Mouse (Mus musculus) C2C12 (cell line): ENCODE results near the gene Fgf4. TPM values are rescaled to one million over a fixed set of nuclear protein-coding genes. Genes with fewer than 3 reads are reported as not detected.

ENCODE experiments used
- H3K27me3 ChIP-seq: one replicate; pipeline ENCODE4 v1.6.1; 2011; ENCODE audit not compliant: control insufficient read depth, insufficient read depth, insufficient read length
- H3K36me3 ChIP-seq: one replicate; pipeline ENCODE4 v1.6.1; 2011; ENCODE audit not compliant: control insufficient read depth, insufficient read depth
- H3K4me3 ChIP-seq: one replicate; pipeline ENCODE4 v1.5.1; 2011; ENCODE audit warnings: mild to moderate bottlenecking, control low read depth; ENCODE audit not compliant: poor library complexity, insufficient read depth, severe bottlenecking
- H3K79me2 ChIP-seq: one replicate; pipeline ENCODE4 v1.6.1; 2011; ENCODE audit not compliant: control insufficient read depth, insufficient read depth
- H3K79me3 ChIP-seq: one replicate; pipeline ENCODE4 v1.6.1; 2011; ENCODE audit warnings: low read depth, control low read depth
- H3ac ChIP-seq: one replicate; pipeline ENCODE3; 2011; ENCODE audit warnings: low read depth; ENCODE audit not compliant: control insufficient read depth, insufficient read length
- CEBPB ChIP-seq: IDR thresholded peaks from one replicate; pipeline ENCODE4 v1.6.1; 2011; ENCODE audit warnings: low read depth, mild to moderate bottlenecking, control low read depth, moderate library complexity
- CTCF ChIP-seq: IDR thresholded peaks from one replicate; pipeline ENCODE4 v1.5.1; 2011; ENCODE audit not compliant: control insufficient read depth, insufficient read depth, insufficient read length
- FOSL1 ChIP-seq: IDR thresholded peaks from one replicate; pipeline ENCODE4 v1.8.0; 2011; ENCODE audit warnings: mild to moderate bottlenecking, low read length; ENCODE audit not compliant: poor library complexity, insufficient read depth, severe bottlenecking
- MAX ChIP-seq: IDR thresholded peaks from one replicate; pipeline ENCODE4 v1.6.1; 2011; ENCODE audit warnings: mild to moderate bottlenecking, control low read depth
- MYOD1 ChIP-seq: IDR thresholded peaks from one replicate; pipeline ENCODE4 v1.6.1; 2011; ENCODE audit warnings: low read depth; ENCODE audit not compliant: control insufficient read depth, insufficient read length
- MYOG ChIP-seq: IDR thresholded peaks from one replicate; pipeline ENCODE4 v1.6.1; 2011; ENCODE audit not compliant: control insufficient read depth, insufficient read length; ENCODE audit errors: extremely low read depth
- USF1 ChIP-seq: IDR thresholded peaks from one replicate; pipeline ENCODE4 v1.6.1; 2011; ENCODE audit warnings: low read depth, mild to moderate bottlenecking, control low read depth, moderate library complexity
- long read RNA-seq, 2 experiments: library from polyadenylated mRNA; unstranded; transcript quantifications; one replicate each; pipeline ENCODE4 v2.0.0; 2019 to 2020
- polyA plus RNA-seq: library from polyadenylated mRNA; unstranded; fragments of >200 nt; fragmentation: generic; extraction: Trizol; gene quantifications from one replicate; pipeline ENCODE4 v1.2.1, GENCODE M21; 2012; ENCODE audit warnings: missing spikeins

The Fgf4 gene
- polyA plus RNA-seq = not detected
- long read RNA-seq, experiment 1 = 0 reads
- long read RNA-seq, experiment 2 = 0 reads

GRCm38 (mm10) chr7:144847067-144847466 lies at the start of gene Fgf4:
TSS of gene Fgf4 (plus strand) at chr7:144847367.
- H3K79me3 ChIP-seq = no peaks in the 10 kb centered on the region
- H3K4me3 ChIP-seq = no peak within 1 kb of the TSS
- TF ChIP-seq CTCF (no peak), MAX (no peak), FOSL1 (no peak), MYOG (no peak), MYOD1 (no peak), USF1 (no peak), CEBPB (no peak)
- H3K27me3 ChIP-seq = peaks cover 44% of the 10 kb centered on the region
- no peaks in the 10 kb centered on the region for H3K36me3 ChIP-seq
- H3K79me2 ChIP-seq = no peaks in the 10 kb centered on the region
- H3ac ChIP-seq = no peak within 1 kb of the TSS

DNA sequence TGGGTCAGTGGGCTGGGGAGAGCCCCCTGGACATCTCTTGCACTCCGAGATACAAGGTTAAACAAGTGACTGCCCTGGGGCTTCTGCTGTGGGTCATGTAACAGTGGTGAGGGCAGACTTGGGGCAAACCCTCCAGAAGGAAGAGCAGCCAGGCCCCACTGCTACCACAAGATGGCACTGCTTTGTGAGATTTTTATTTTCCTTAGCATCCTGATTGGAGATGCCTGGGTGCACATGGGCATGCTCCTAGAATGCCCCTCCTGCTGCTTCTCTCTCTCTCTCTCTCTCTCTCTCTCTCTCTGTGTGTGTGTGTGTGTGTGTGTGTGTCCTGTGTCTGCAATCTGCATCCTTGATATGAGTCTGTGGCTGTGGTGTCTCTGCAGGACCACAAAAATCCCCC lies 48.7 kb upstream of the Fgf4 start:
- H3K79me2 ChIP-seq = no peaks in the 10 kb centered on the region

DNA sequence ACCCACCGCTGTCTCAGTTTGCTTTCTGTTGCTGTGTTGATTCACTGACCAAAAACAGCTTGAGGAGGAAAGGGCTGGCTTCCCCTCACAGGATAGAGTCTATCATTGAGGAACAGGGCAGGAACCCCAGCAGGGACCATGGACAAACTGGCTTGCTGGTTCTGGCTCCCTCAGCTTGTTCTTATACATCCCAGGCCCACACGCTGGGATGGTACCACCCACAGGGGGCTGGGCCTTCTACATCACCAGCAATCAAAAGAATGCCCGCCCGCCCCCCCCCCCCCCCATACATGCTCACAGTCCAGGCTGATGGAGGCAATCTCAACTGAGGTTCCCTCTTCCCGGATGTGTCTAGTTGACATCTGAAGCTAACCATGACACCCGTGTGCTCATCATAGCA lies 40.1 kb upstream of the Fgf4 start:
- Histone ChIP-seq H3ac (no peak overlapping the region), H3K36me3 (no peaks in the 10 kb centered on the region), H3K79me3 (no peaks in the 10 kb centered on the region), H3K27me3 (peaks cover 7% of the 10 kb centered on the region), H3K79me2 (no peaks in the 10 kb centered on the region), H3K4me3 (no peak overlapping the region)
- TF ChIP-seq CEBPB (no peak), CTCF (no peak), MYOG (no peak)

More for the DNA sequence above, 48.7 kb upstream of the Fgf4 start:
- TF ChIP-seq CTCF = peak; percentile 72
- no peak for TF ChIP-seq CEBPB
- H3ac ChIP-seq = no peak overlapping the region
- no peaks in the 10 kb centered on the region for H3K36me3 ChIP-seq
- no peaks in the 10 kb centered on the region for H3K79me3 ChIP-seq
- no peak overlapping the region for H3K4me3 ChIP-seq
- H3K27me3 ChIP-seq = peaks cover 37% of the 10 kb centered on the region

GRCm38 (mm10) chr7:144807976-144808577 lies 39.1 kb upstream of the Fgf4 start:
- TF ChIP-seq MYOD1 (no peak), CTCF (no peak), MYOG (no peak), FOSL1 (no peak), CEBPB (no peak), MAX (no peak), USF1 (no peak)
- H3K79me2 ChIP-seq = no peaks in the 10 kb centered on the region
- no peaks in the 10 kb centered on the region for H3K79me3 ChIP-seq
- H3ac ChIP-seq = no peak overlapping the region
- H3K4me3 ChIP-seq = no peak overlapping the region
- H3K27me3 ChIP-seq = peaks cover 7% of the 10 kb centered on the region
- no peaks in the 10 kb centered on the region for H3K36me3 ChIP-seq

DNA sequence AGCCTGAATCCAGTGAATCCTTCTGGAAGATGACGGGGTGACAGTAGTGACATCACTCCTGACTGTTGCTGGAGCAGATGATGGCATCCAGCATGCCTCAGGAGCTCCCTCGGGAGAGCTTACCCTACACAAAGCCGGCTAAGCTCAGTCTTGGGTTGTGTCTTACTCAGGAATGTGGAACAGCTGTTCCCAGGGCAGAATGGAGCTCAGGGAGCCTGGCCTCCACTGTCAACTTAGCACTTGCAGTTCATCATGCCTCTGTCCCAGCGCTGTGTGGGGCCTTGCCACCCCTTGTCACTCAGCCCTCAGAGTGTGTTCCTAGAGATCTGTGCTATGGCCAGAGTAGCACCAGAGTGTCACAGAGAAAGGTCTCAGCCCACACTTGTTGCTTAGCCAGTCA lies 35.6 kb upstream of the Fgf4 start:
- Histone ChIP-seq H3K27me3 (peaks cover 7% of the 10 kb centered on the region), H3ac (no peak overlapping the region), H3K79me2 (no peaks in the 10 kb centered on the region), H3K79me3 (no peaks in the 10 kb centered on the region), H3K4me3 (no peak overlapping the region), H3K36me3 (no peaks in the 10 kb centered on the region)
- TF ChIP-seq MYOD1 (peak; percentile 84), MYOG (no peak), MAX (no peak), CEBPB (no peak)

DNA sequence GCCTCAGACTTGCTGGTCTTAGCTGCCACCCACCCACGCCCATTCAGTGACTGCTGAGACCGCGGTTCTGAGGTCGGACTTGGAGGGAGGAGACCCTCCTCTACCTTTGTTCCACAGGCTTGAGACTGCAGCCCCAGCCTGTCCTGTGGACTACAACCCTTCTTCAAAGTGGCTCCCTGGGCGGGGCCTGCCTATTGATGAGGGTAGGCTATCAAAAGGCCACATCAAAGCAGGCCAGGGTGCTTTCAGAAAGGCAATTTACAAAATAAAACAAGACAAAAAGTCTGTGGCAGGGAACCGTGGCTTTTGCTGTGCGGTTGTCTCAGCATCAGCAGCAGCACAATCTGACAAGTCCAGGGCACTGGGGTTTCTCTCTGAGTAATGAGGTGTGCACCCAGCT lies 25.3 kb upstream of the Fgf4 start:
- H3K36me3 ChIP-seq = no peaks in the 10 kb centered on the region
- no peaks in the 10 kb centered on the region for H3K79me2 ChIP-seq
- H3ac ChIP-seq = no peak overlapping the region
- no peak overlapping the region for H3K4me3 ChIP-seq
- TF ChIP-seq MYOD1 (no peak), USF1 (no peak), FOSL1 (no peak), MAX (no peak), CEBPB (no peak), MYOG (no peak), CTCF (no peak)
- H3K27me3 ChIP-seq = peaks cover 57% of the 10 kb centered on the region
- H3K79me3 ChIP-seq = no peaks in the 10 kb centered on the region
